Mouse (Mus musculus) bone marrow macrophage, adult 2 months (primary cell): ENCODE measurements around the gene Bcas2.

Experiments
- CTCF ChIP-seq: IDR thresholded peaks from 2 replicates; pipeline ENCODE4 v1.5.1; 2012; ENCODE audit warnings: low read depth, mild to moderate bottlenecking, low read length, moderate library complexity
- POLR2A ChIP-seq: IDR thresholded peaks from 2 replicates; pipeline ENCODE4 v1.6.1; 2012; ENCODE audit warnings: mild to moderate bottlenecking, low read depth, low read length, borderline replicate concordance

GRCm38 (mm10) chr3:103139047-103139446, 32.4 kb upstream of the Bcas2 start:
- TF ChIP-seq POLR2A (no peak), CTCF (no peak)
